Mouse (Mus musculus) liver, embryonic 11.5 days (tissue): ENCODE measurements around the gene Gpr18. TPM values are rescaled to one million over a fixed set of nuclear protein-coding genes. Genes with fewer than 3 reads are reported as not detected.

Experiments
- ATAC-seq: fragments of 200-750 bp; cut with Nextera tagmentation; replicated peaks from 2 replicates; pipeline ENCODE4 v1.8.0; 2017; ENCODE audit warnings: moderate number of reproducible peaks, mild to moderate bottlenecking, moderate TSS enrichment, moderate library complexity; ENCODE audit not compliant: low FRiP score
- DNase-seq: peaks from one replicate; pipeline ENCODE4 v3.0.0-alpha.2; 2017; ENCODE audit warnings: low spot score
- H3K27ac ChIP-seq: fragments of 300-500 bp; sonication (generic); 2 replicates; pipeline ENCODE4 v1.5.1; 2014; ENCODE audit warnings: mild to moderate bottlenecking, low read depth, low read length, control low read depth
- H3K27me3 ChIP-seq: fragments of 300-500 bp; sonication (generic); replicated peaks from 2 replicates; pipeline ENCODE4 v1.6.1; 2014; ENCODE audit warnings: low read length, mixed read lengths; ENCODE audit not compliant: control insufficient read depth, insufficient read depth
- H3K36me3 ChIP-seq: fragments of 300-500 bp; sonication (generic); 2 replicates; pipeline ENCODE4 v1.6.1; 2014; ENCODE audit warnings: mild to moderate bottlenecking, low read length, moderate library complexity, mixed read lengths; ENCODE audit not compliant: control insufficient read depth, insufficient read depth
- H3K4me1 ChIP-seq: fragments of 300-500 bp; sonication (generic); replicated peaks from 2 replicates; pipeline ENCODE4 v1.6.1; 2014; ENCODE audit warnings: low read length, mixed read lengths; ENCODE audit not compliant: control insufficient read depth, insufficient read depth
- H3K4me2 ChIP-seq: fragments of 300-500 bp; sonication (generic); 2 replicates; pipeline ENCODE4 v1.6.1; 2014; ENCODE audit warnings: mild to moderate bottlenecking, control low read depth, moderate library complexity
- H3K4me3 ChIP-seq: fragments of 300-500 bp; sonication (generic); 2 replicates; pipeline ENCODE4 v1.5.1; 2014; ENCODE audit warnings: low read depth, low read length, control low read depth
- H3K9ac ChIP-seq: fragments of 300-500 bp; sonication (generic); 2 replicates; pipeline ENCODE4 v1.6.1; 2014; ENCODE audit warnings: low read depth, low read length, control low read depth
- H3K9me3 ChIP-seq: fragments of 300-500 bp; sonication (generic); 2 replicates; pipeline ENCODE4 v1.6.1; 2016; ENCODE audit warnings: low read length, inconsistent platforms, mixed read lengths; ENCODE audit not compliant: control insufficient read depth
- WGBS: fragments of 180-500 bp; shearing (Covaris S2); extraction: QIAGEN DNeasy Blood & Tissue Kit; methylation state at CpG from one replicate; pipeline ENCODE4 v1.1.7; 2014; 5-methylcytosine and 5-hydroxymethylcytosine counted together
- polyA plus RNA-seq: library from polyadenylated mRNA; unstranded; fragments of >200 nt; fragmentation: Nextera tagmentation; extraction: Ambion mirVana; gene quantifications from 2 replicates; pipeline ENCODE4 v1.2.1, GENCODE M21; 2014

Gpr18 gene
- polyA plus RNA-seq, 1 experiment from 2014 or later: not detected

DNA sequence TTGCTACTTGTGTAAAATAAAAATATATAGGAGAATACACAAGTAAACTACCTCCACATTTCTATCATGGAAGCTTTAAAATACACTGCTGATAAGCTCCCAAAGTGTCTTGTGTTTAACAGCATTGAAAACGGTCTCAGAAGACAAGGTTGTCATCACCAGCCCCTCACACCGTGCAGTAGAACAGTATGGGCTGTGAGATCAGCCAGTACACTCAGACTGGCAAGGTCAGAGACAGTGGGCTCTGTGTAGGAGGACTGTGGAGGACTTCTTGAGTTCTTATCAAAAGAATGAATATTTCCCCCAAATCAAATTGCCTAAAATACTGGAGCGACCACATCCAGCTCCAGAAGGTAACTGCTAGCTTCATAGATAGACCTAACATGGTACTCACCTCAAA, 24.0 kb upstream of the Gpr18 start:
- no peak overlapping the region for H3K4me3 ChIP-seq
- no peak overlapping the region for H3K9ac ChIP-seq
- H3K36me3 ChIP-seq: peaks cover 4% of the 10 kb centered on the region
- H3K4me2 ChIP-seq: no peak overlapping the region
- H3K27me3 ChIP-seq: no peaks in the 10 kb centered on the region
- DNase-seq (no peak), ATAC-seq (no peak)
- H3K4me1 ChIP-seq: no peaks in the 10 kb centered on the region
- no peak overlapping the region for H3K27ac ChIP-seq
- WGBS: 79% methylated on average over 3 of the region's 3 CpGs
- 0 out of 2 replicates have a peak, but pooled peaks cover 3% of the 10 kb centered on the region for H3K9me3 ChIP-seq

- H3K27me3 ChIP-seq: no peaks in the 10 kb centered on the region
- peak; percentile 24 for DNase-seq
- no peak overlapping the region for H3K4me2 ChIP-seq
- no peak overlapping the region for H3K4me3 ChIP-seq
- peaks cover 4% of the 10 kb centered on the region for H3K36me3 ChIP-seq
- no peak overlapping the region for H3K9ac ChIP-seq
- H3K27ac ChIP-seq: no peak overlapping the region
- no peaks in the 10 kb centered on the region for H3K4me1 ChIP-seq
- H3K9me3 ChIP-seq: 0 out of 2 replicates have a peak, but pooled peaks cover 3% of the 10 kb centered on the region
- 83% methylated on average over 11 of the region's 11 CpGs for WGBS
- no peak for ATAC-seq
These were observed 22.9 kb upstream of the Gpr18 start for GRCm38 (mm10) chr14:121938256-121939191.

DNA sequence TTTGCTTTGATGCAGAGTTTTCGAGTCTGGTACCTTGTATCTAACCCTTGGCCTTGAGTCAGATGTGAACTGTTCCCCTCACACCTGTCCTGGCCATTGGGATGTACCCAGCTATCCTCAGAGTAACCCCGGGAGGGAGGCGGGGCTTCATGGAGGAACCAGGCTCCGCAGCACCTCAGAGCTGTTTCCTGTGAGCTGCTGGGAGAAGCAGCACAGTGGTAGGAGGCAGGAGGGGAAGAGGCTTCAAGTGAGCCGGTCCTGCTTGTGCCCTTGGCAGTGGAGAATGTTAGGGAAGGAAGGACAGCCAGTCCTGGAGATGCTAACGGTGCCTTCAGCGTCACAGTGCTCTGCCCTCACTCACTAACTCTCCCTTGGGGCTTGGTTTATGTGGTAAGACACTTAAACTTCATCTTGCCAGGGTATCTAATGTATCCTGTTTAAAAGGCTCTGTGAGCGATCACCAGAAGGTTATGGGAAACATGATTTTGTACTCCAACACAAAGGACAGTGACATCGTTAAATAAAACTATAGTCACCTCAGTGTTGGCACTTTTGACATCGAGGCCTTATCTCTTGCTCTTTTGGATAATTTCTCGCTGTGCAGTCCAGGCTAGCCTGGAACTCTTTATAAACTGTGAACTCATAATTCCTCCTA, 22.1 kb upstream of the Gpr18 start:
- Histone ChIP-seq H3K4me2 (no peak overlapping the region), H3K4me1 (no peaks in the 10 kb centered on the region), H3K36me3 (peaks cover 4% of the 10 kb centered on the region), H3K9me3 (0 out of 2 replicates have a peak, but pooled peaks cover 3% of the 10 kb centered on the region), H3K4me3 (no peak overlapping the region), H3K27ac (no peak overlapping the region), H3K9ac (no peak overlapping the region), H3K27me3 (no peaks in the 10 kb centered on the region)
- 64% methylated on average over 11 of the region's 11 CpGs for WGBS
- no peak for ATAC-seq
- DNase-seq: no peak

GRCm38 (mm10) chr14:121936856-121937255, 21.3 kb upstream of the Gpr18 start:
- H3K4me3 ChIP-seq: no peak overlapping the region
- peaks cover 6% of the 10 kb centered on the region for H3K4me1 ChIP-seq
- H3K9ac ChIP-seq: no peak overlapping the region
- no peak overlapping the region for H3K27ac ChIP-seq
- no peak overlapping the region for H3K4me2 ChIP-seq
- 73% methylated on average over 8 of the region's 8 CpGs for WGBS
- 0 out of 2 replicates have a peak, but pooled peaks cover 3% of the 10 kb centered on the region for H3K9me3 ChIP-seq
- DNase-seq: no peak
- no peak for ATAC-seq
- H3K27me3 ChIP-seq: no peaks in the 10 kb centered on the region
- peaks cover 4% of the 10 kb centered on the region for H3K36me3 ChIP-seq

GRCm38 (mm10) chr14:121936356-121936755, 20.8 kb upstream of the Gpr18 start:
- Histone ChIP-seq H3K27ac (no peak overlapping the region), H3K4me3 (no peak overlapping the region), H3K27me3 (no peaks in the 10 kb centered on the region), H3K4me1 (peaks cover 10% of the 10 kb centered on the region), H3K4me2 (no peak overlapping the region), H3K9me3 (0 out of 2 replicates have a peak, but pooled peaks cover 3% of the 10 kb centered on the region), H3K9ac (no peak overlapping the region), H3K36me3 (peaks cover 4% of the 10 kb centered on the region)
- ATAC-seq (no peak), DNase-seq (no peak)
- WGBS: 85% methylated on average over 4 of the region's 4 CpGs

GRCm38 (mm10) chr14:121934597-121934946, 19.0 kb upstream of the Gpr18 start:
- Histone ChIP-seq H3K4me3 (no peak overlapping the region), H3K27me3 (no peaks in the 10 kb centered on the region), H3K4me2 (no peak overlapping the region), H3K9me3 (0 out of 2 replicates have a peak, but pooled peaks cover 3% of the 10 kb centered on the region), H3K27ac (no peak overlapping the region), H3K4me1 (peaks cover 19% of the 10 kb centered on the region), H3K36me3 (peaks cover 4% of the 10 kb centered on the region), H3K9ac (no peak overlapping the region)
- no peak for DNase-seq
- 59% methylated on average over 5 of the region's 5 CpGs for WGBS
- no peak for ATAC-seq

DNA sequence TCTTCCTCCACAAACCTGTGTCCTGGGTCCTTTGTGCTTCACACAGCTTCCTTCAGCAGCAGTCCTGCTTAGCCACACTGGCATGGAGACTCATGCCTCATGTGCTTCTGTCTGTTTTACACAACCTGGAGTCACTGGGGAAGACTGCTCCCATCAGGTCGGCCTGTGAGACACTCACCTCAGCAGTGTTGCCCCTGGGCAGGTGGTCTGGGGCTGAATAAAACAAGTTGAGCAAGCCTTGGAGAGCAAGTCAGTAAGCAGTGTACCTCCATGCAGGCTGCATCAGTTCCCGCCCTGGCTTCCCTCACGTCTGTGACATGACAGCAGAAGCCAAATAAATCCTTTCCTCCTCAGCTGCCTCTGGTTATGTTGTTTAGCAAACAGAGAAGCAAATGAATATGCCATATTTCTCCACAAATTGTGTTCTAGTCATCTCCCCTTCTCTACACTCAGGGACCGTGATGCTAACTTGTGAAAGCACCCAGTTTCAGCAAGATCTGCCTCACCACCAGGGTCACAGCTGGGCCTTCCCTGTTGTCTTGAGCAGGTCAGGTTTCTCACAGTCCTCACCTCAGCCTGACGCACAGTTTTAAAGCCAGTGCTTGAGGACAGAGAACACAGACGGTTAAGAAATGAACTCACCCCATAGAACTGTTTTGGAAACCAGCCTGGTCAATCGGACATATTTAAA, 18.5 kb upstream of the Gpr18 start:
- Histone ChIP-seq H3K27me3 (no peaks in the 10 kb centered on the region), H3K9me3 (0 out of 2 replicates have a peak, but pooled peaks cover 3% of the 10 kb centered on the region), H3K27ac (no peak overlapping the region), H3K9ac (no peak overlapping the region), H3K36me3 (peaks cover 4% of the 10 kb centered on the region), H3K4me1 (peaks cover 21% of the 10 kb centered on the region), H3K4me2 (no peak overlapping the region), H3K4me3 (no peak overlapping the region)
- DNase-seq: no peak
- ATAC-seq: no peak
- WGBS: 88% methylated on average over 7 of the region's 7 CpGs

- no peak for DNase-seq
- 85% methylated on average over 4 of the region's 4 CpGs for WGBS
- no peak for ATAC-seq
- 0 out of 2 replicates have a peak, but pooled peaks cover 3% of the 10 kb centered on the region for H3K9me3 ChIP-seq
- H3K4me1 ChIP-seq: peaks cover 26% of the 10 kb centered on the region
- H3K36me3 ChIP-seq: peaks cover 4% of the 10 kb centered on the region
- H3K9ac ChIP-seq: no peak overlapping the region
- H3K27ac ChIP-seq: no peak overlapping the region
- no peak overlapping the region for H3K4me3 ChIP-seq
- H3K4me2 ChIP-seq: no peak overlapping the region
- H3K27me3 ChIP-seq: no peaks in the 10 kb centered on the region
These were observed 16.6 kb upstream of the Gpr18 start for GRCm38 (mm10) chr14:121932180-121932579.
